Mouse (Mus musculus): ENCODE measurements around the gene Srd5a3. TPM values are rescaled to one million over a fixed set of nuclear protein-coding genes. Genes with fewer than 3 reads are reported as not detected.
A peak's percentile ranks its signal among the peaks of the same experiment; 100 is the strongest.

The Srd5a3 gene
- polyA plus RNA-seq, 1 experiment from 2014 or later: 15.4 TPM

- no peak overlapping the region for H3K4me3 ChIP-seq (ENCODE audit: low read depth, low read length)
- 84% methylated on average over 7 of the region's 7 CpGs for WGBS (ENCODE audit: insufficient replicate concordance)
- no peak for DNase-seq
Observed at GRCm38 (mm10) chr5:76164827-76165226, 24.8 kb downstream of the Srd5a3 start.

GRCm38 (mm10) chr5:76170522-76170921, 30.5 kb downstream of the Srd5a3 start:
- Histone ChIP-seq H3K9ac (replicated peaks) (no peak overlapping the region), H3K27me3 (ENCODE audit: insufficient read depth, low read length) (no peaks in the 10 kb centered on the region), H3K9me3 (ENCODE audit: low read length) (no peaks in the 10 kb centered on the region), H3K27ac (ENCODE audit: low read depth) (no peak overlapping the region), H3K4me2 (ENCODE audit: low read depth, low read length) (no peak overlapping the region), H3K4me1 (ENCODE audit: insufficient read depth) (no peaks in the 10 kb centered on the region), H3K4me3 (ENCODE audit: low read depth, low read length) (no peak overlapping the region), H3K36me3 (replicated peaks; ENCODE audit: insufficient read depth, low read length) (no peaks in the 10 kb centered on the region)
- ATAC-seq: no peak
- TF ChIP-seq CTCF (IDR thresholded peaks at IDR 0.05; ENCODE audit: low read depth): 0 out of 2 replicates have a peak, but pooled peaks have one; percentile 1
- TF ChIP-seq EP300 (IDR thresholded peaks at IDR 0.05; ENCODE audit: low read depth): no peak
- DNase-seq: no peak
- WGBS (ENCODE audit: insufficient replicate concordance): 75% methylated on average over 4 of the region's 4 CpGs

More at GRCm38 (mm10) chr5:76164827-76165226, 24.8 kb downstream of the Srd5a3 start:
- no peaks in the 10 kb centered on the region for H3K4me1 ChIP-seq (ENCODE audit: insufficient read depth)
- TF ChIP-seq EP300 (IDR thresholded peaks at IDR 0.05; ENCODE audit: low read depth) (no peak), CTCF (IDR thresholded peaks at IDR 0.05; ENCODE audit: low read depth) (no peak)
- H3K27me3 ChIP-seq (ENCODE audit: insufficient read depth, low read length): no peaks in the 10 kb centered on the region
- H3K9me3 ChIP-seq (ENCODE audit: low read length): no peaks in the 10 kb centered on the region
- H3K4me2 ChIP-seq (ENCODE audit: low read depth, low read length): no peak overlapping the region
- ATAC-seq: no peak
- no peaks in the 10 kb centered on the region for H3K36me3 ChIP-seq (replicated peaks; ENCODE audit: insufficient read depth, low read length)
- no peak overlapping the region for H3K27ac ChIP-seq (ENCODE audit: low read depth)
- H3K9ac ChIP-seq (replicated peaks): no peak overlapping the region

- Histone ChIP-seq H3K36me3 (replicated peaks; ENCODE audit: insufficient read depth, low read length) (no peaks in the 10 kb centered on the region), H3K27ac (ENCODE audit: low read depth) (no peak overlapping the region)
Observed at GRCm38 (mm10) chr5:76171039-76171438, 31.0 kb downstream of the Srd5a3 start.

GRCm38 (mm10) chr5:76175051-76175450, 35.0 kb downstream of the Srd5a3 start:
- ATAC-seq (no peak), DNase-seq (no peak)
- no peak overlapping the region for H3K4me2 ChIP-seq (ENCODE audit: low read depth, low read length)
- H3K27ac ChIP-seq (ENCODE audit: low read depth): no peak overlapping the region
- no peaks in the 10 kb centered on the region for H3K36me3 ChIP-seq (replicated peaks; ENCODE audit: insufficient read depth, low read length)
- H3K27me3 ChIP-seq (ENCODE audit: insufficient read depth, low read length): no peaks in the 10 kb centered on the region
- WGBS (ENCODE audit: insufficient replicate concordance): 67% methylated on average over 4 of the region's 4 CpGs
- TF ChIP-seq CTCF (IDR thresholded peaks at IDR 0.05; ENCODE audit: low read depth): no peak
- TF ChIP-seq EP300 (IDR thresholded peaks at IDR 0.05; ENCODE audit: low read depth): no peak
- H3K9me3 ChIP-seq (ENCODE audit: low read length): no peaks in the 10 kb centered on the region
- H3K4me3 ChIP-seq (ENCODE audit: low read depth, low read length): no peak overlapping the region
- no peak overlapping the region for H3K9ac ChIP-seq (replicated peaks)
- peaks cover 3% of the 10 kb centered on the region; the same call in 1 of the 2 replicates for H3K4me1 ChIP-seq (ENCODE audit: insufficient read depth)

More at GRCm38 (mm10) chr5:76171039-76171438, 31.0 kb downstream of the Srd5a3 start:
- no peak for ATAC-seq
- no peak for DNase-seq
- H3K4me3 ChIP-seq (ENCODE audit: low read depth, low read length): no peak overlapping the region
- H3K4me2 ChIP-seq (ENCODE audit: low read depth, low read length): no peak overlapping the region
- no peaks in the 10 kb centered on the region for H3K4me1 ChIP-seq (ENCODE audit: insufficient read depth)
- no peak overlapping the region for H3K9ac ChIP-seq (replicated peaks)
- no peaks in the 10 kb centered on the region for H3K9me3 ChIP-seq (ENCODE audit: low read length)
- TF ChIP-seq EP300 (IDR thresholded peaks at IDR 0.05; ENCODE audit: low read depth): no peak
- no peak for TF ChIP-seq CTCF (IDR thresholded peaks at IDR 0.05; ENCODE audit: low read depth)
- H3K27me3 ChIP-seq (ENCODE audit: insufficient read depth, low read length): no peaks in the 10 kb centered on the region

- Histone ChIP-seq H3K4me1 (ENCODE audit: insufficient read depth) (peaks cover 3% of the 10 kb centered on the region; the same call in 1 of the 2 replicates), H3K9ac (replicated peaks) (no peak overlapping the region), H3K27me3 (ENCODE audit: insufficient read depth, low read length) (no peaks in the 10 kb centered on the region), H3K36me3 (replicated peaks; ENCODE audit: insufficient read depth, low read length) (no peaks in the 10 kb centered on the region), H3K9me3 (ENCODE audit: low read length) (no peaks in the 10 kb centered on the region), H3K4me2 (ENCODE audit: low read depth, low read length) (no peak overlapping the region), H3K4me3 (ENCODE audit: low read depth, low read length) (no peak overlapping the region), H3K27ac (ENCODE audit: low read depth) (no peak overlapping the region)
- no peak for DNase-seq
- WGBS (ENCODE audit: insufficient replicate concordance): 48% methylated on average over 3 of the region's 3 CpGs
- ATAC-seq: no peak
- TF ChIP-seq CTCF (IDR thresholded peaks at IDR 0.05; ENCODE audit: low read depth): no peak
- TF ChIP-seq EP300 (IDR thresholded peaks at IDR 0.05; ENCODE audit: low read depth): no peak
Observed at GRCm38 (mm10) chr5:76176411-76176810, 36.3 kb downstream of the Srd5a3 start.

- TF ChIP-seq CTCF (IDR thresholded peaks at IDR 0.05; ENCODE audit: low read depth) (no peak), EP300 (IDR thresholded peaks at IDR 0.05; ENCODE audit: low read depth) (no peak)
- no peak overlapping the region for H3K27ac ChIP-seq (ENCODE audit: low read depth)
- ATAC-seq (no peak), DNase-seq (no peak)
- no peak overlapping the region for H3K4me2 ChIP-seq (ENCODE audit: low read depth, low read length)
- H3K27me3 ChIP-seq (ENCODE audit: insufficient read depth, low read length): no peaks in the 10 kb centered on the region
- H3K9me3 ChIP-seq (ENCODE audit: low read length): no peaks in the 10 kb centered on the region
- H3K36me3 ChIP-seq (replicated peaks; ENCODE audit: insufficient read depth, low read length): no peaks in the 10 kb centered on the region
- H3K4me1 ChIP-seq (ENCODE audit: insufficient read depth): peaks cover 3% of the 10 kb centered on the region; the same call in 1 of the 2 replicates
- 52% methylated on average over 11 of the region's 11 CpGs for WGBS (ENCODE audit: insufficient replicate concordance)
- no peak overlapping the region for H3K9ac ChIP-seq (replicated peaks)
- H3K4me3 ChIP-seq (ENCODE audit: low read depth, low read length): no peak overlapping the region
Observed at GRCm38 (mm10) chr5:76176841-76177240, 36.8 kb downstream of the Srd5a3 start.

- no peak overlapping the region for H3K9ac ChIP-seq (replicated peaks)
- no peaks in the 10 kb centered on the region for H3K27me3 ChIP-seq (ENCODE audit: insufficient read depth, low read length)
- H3K4me2 ChIP-seq (ENCODE audit: low read depth, low read length): no peak overlapping the region
- H3K4me1 ChIP-seq (ENCODE audit: insufficient read depth): peaks cover 3% of the 10 kb centered on the region; the same call in 1 of the 2 replicates
- no peak for DNase-seq
- no peaks in the 10 kb centered on the region for H3K36me3 ChIP-seq (replicated peaks; ENCODE audit: insufficient read depth, low read length)
- no peak overlapping the region for H3K4me3 ChIP-seq (ENCODE audit: low read depth, low read length)
- TF ChIP-seq CTCF (IDR thresholded peaks at IDR 0.05; ENCODE audit: low read depth) (no peak), EP300 (IDR thresholded peaks at IDR 0.05; ENCODE audit: low read depth) (no peak)
- H3K27ac ChIP-seq (ENCODE audit: low read depth): no peak overlapping the region
- no peak for ATAC-seq
- WGBS (ENCODE audit: insufficient replicate concordance): 54% methylated on average over 7 of the region's 7 CpGs
- no peaks in the 10 kb centered on the region for H3K9me3 ChIP-seq (ENCODE audit: low read length)
Observed at GRCm38 (mm10) chr5:76177664-76178063, 37.6 kb downstream of the Srd5a3 start.

Data from liver, postnatal 0 days (tissue).